Mouse (Mus musculus) heart, adult 2 months (tissue): ENCODE data around the gene Polr3h.

ENCODE experiments used
- CTCF ChIP-seq: fragments of 200-600 bp; IDR thresholded peaks from 2 replicates; pipeline ENCODE4 v1.8.1; 2022; ENCODE audit warnings: antibody characterized with exemption, mild to moderate bottlenecking, moderate library complexity
- POLR2A ChIP-seq: fragments of 200-500 bp; IDR thresholded peaks from 2 replicates; pipeline ENCODE4 v1.6.1; 2011; ENCODE audit warnings: mild to moderate bottlenecking, low read depth, low read length, control low read depth; ENCODE audit not compliant: insufficient read depth

- TF ChIP-seq CTCF (peak; percentile 88), POLR2A (no peak)
Measured at GRCm38 (mm10) chr15:81904939-81905338, 21.1 kb downstream of the Polr3h start.
